Mouse (Mus musculus) neural tube, embryonic 13.5 days (tissue): ENCODE measurements at regions not wholly inside any gene's neighbourhood (a gene's known extent, or its start where the extent isn't known, plus 50 kb on each side); places are given as distances from the start of the nearest gene placed in this dataset.

ENCODE experiments used
- ATAC-seq: fragments of 200-750 bp; cut with Nextera tagmentation; 2 replicates; pipeline ENCODE4 v1.8.0; 2017; ENCODE audit warnings: low read depth, mild to moderate bottlenecking, moderate TSS enrichment, moderate library complexity
- H3K27ac ChIP-seq: fragments of 300-500 bp; sonication (generic); replicated peaks from 2 replicates; pipeline ENCODE4 v1.5.1; 2015; ENCODE audit warnings: moderate library complexity, mild to moderate bottlenecking, inconsistent platforms
- H3K27me3 ChIP-seq: fragments of 300-500 bp; sonication (generic); 2 replicates; pipeline ENCODE4 v1.6.1; 2015; ENCODE audit warnings: mild to moderate bottlenecking, inconsistent platforms
- H3K36me3 ChIP-seq: fragments of 300-500 bp; sonication (generic); 2 replicates; pipeline ENCODE4 v1.6.1; 2015; ENCODE audit warnings: mild to moderate bottlenecking, inconsistent platforms
- H3K4me1 ChIP-seq: fragments of 300-500 bp; sonication (generic); replicated peaks from 2 replicates; pipeline ENCODE4 v1.6.1; 2015; ENCODE audit warnings: inconsistent platforms
- H3K4me2 ChIP-seq: fragments of 300-500 bp; sonication (generic); 2 replicates; pipeline ENCODE4 v1.6.1; 2015; ENCODE audit warnings: inconsistent platforms, mild to moderate bottlenecking, moderate library complexity
- H3K4me3 ChIP-seq: fragments of 300-500 bp; sonication (generic); 2 replicates; pipeline ENCODE4 v1.5.1; 2015; ENCODE audit warnings: mild to moderate bottlenecking, inconsistent platforms
- H3K9ac ChIP-seq: fragments of 300-500 bp; sonication (generic); 2 replicates; pipeline ENCODE4 v1.6.1; 2015; ENCODE audit warnings: moderate library complexity, mild to moderate bottlenecking, inconsistent platforms
- H3K9me3 ChIP-seq: fragments of 300-500 bp; sonication (generic); 2 replicates; pipeline ENCODE4 v1.6.1; 2016; ENCODE audit warnings: inconsistent platforms
- WGBS: fragments of 180-500 bp; shearing (Covaris S2); methylation state at CpG from one replicate; pipeline ENCODE4 v1.1.7; 2015; 5-methylcytosine and 5-hydroxymethylcytosine counted together

GRCm38 (mm10) chr1:43247609-43248008 is 50.8 kb upstream of the Fhl2 start:
- Histone ChIP-seq H3K9me3 (no peaks in the 10 kb centered on the region), H3K4me3 (no peak overlapping the region), H3K36me3 (no peaks in the 10 kb centered on the region), H3K27ac (no peak overlapping the region), H3K4me1 (no peaks in the 10 kb centered on the region), H3K4me2 (no peak overlapping the region), H3K9ac (no peak overlapping the region), H3K27me3 (no peaks in the 10 kb centered on the region)
- 90% methylated on average over 1 of the region's 1 CpGs for WGBS
- no peak for ATAC-seq

GRCm38 (mm10) chr1:43250281-43250680 is 53.5 kb upstream of the Fhl2 start:
- H3K9me3 ChIP-seq = no peaks in the 10 kb centered on the region
- no peak overlapping the region for H3K4me3 ChIP-seq
- no peak overlapping the region for H3K27ac ChIP-seq
- no peaks in the 10 kb centered on the region for H3K36me3 ChIP-seq
- no peaks in the 10 kb centered on the region for H3K27me3 ChIP-seq
- ATAC-seq = no peak
- no peaks in the 10 kb centered on the region for H3K4me1 ChIP-seq
- 77% methylated on average over 6 of the region's 6 CpGs for WGBS
- H3K4me2 ChIP-seq = no peak overlapping the region
- no peak overlapping the region for H3K9ac ChIP-seq

- no peak overlapping the region for H3K4me3 ChIP-seq
- H3K9ac ChIP-seq = no peak overlapping the region
- WGBS = 81% methylated on average over 7 of the region's 7 CpGs
- no peaks in the 10 kb centered on the region for H3K27me3 ChIP-seq
- no peak overlapping the region for H3K4me2 ChIP-seq
- ATAC-seq = no peak
- no peaks in the 10 kb centered on the region for H3K4me1 ChIP-seq
- no peaks in the 10 kb centered on the region for H3K9me3 ChIP-seq
- H3K36me3 ChIP-seq = no peaks in the 10 kb centered on the region
- no peak overlapping the region for H3K27ac ChIP-seq
Measured at GRCm38 (mm10) chr1:43251356-43251755, 54.6 kb upstream of the Fhl2 start.

GRCm38 (mm10) chr1:43254129-43254528 is 57.3 kb upstream of the Fhl2 start:
- Histone ChIP-seq H3K27ac (no peak overlapping the region), H3K4me2 (no peak overlapping the region), H3K9ac (no peak overlapping the region), H3K9me3 (no peaks in the 10 kb centered on the region), H3K27me3 (no peaks in the 10 kb centered on the region), H3K36me3 (no peaks in the 10 kb centered on the region), H3K4me1 (no peaks in the 10 kb centered on the region), H3K4me3 (no peak overlapping the region)
- ATAC-seq = no peak
- WGBS = 90% methylated on average over 1 of the region's 1 CpGs

GRCm38 (mm10) chr1:43256078-43256477 is 59.3 kb upstream of the Fhl2 start:
- no peak for ATAC-seq
- no peaks in the 10 kb centered on the region for H3K9me3 ChIP-seq
- no peaks in the 10 kb centered on the region for H3K4me1 ChIP-seq
- no peak overlapping the region for H3K4me2 ChIP-seq
- H3K4me3 ChIP-seq = no peak overlapping the region
- H3K27me3 ChIP-seq = no peaks in the 10 kb centered on the region
- no peak overlapping the region for H3K9ac ChIP-seq
- no peaks in the 10 kb centered on the region for H3K36me3 ChIP-seq
- H3K27ac ChIP-seq = no peak overlapping the region

- Histone ChIP-seq H3K27me3 (no peaks in the 10 kb centered on the region), H3K9ac (no peak overlapping the region), H3K4me3 (no peak overlapping the region), H3K4me1 (no peaks in the 10 kb centered on the region), H3K27ac (no peak overlapping the region), H3K4me2 (no peak overlapping the region), H3K36me3 (no peaks in the 10 kb centered on the region), H3K9me3 (no peaks in the 10 kb centered on the region)
- ATAC-seq = no peak
- 84% methylated on average over 6 of the region's 6 CpGs for WGBS
Measured at GRCm38 (mm10) chr1:43257909-43258308, 61.1 kb upstream of the Fhl2 start.

- no peak for ATAC-seq
- no peaks in the 10 kb centered on the region for H3K9me3 ChIP-seq
- H3K9ac ChIP-seq = no peak overlapping the region
- 58% methylated on average over 1 of the region's 1 CpGs for WGBS
- no peak overlapping the region for H3K4me2 ChIP-seq
- no peak overlapping the region for H3K27ac ChIP-seq
- H3K4me1 ChIP-seq = no peaks in the 10 kb centered on the region; the same call in 1 of the 2 replicates
- no peaks in the 10 kb centered on the region for H3K36me3 ChIP-seq
- H3K4me3 ChIP-seq = no peak overlapping the region
- no peaks in the 10 kb centered on the region for H3K27me3 ChIP-seq
Measured at GRCm38 (mm10) chr1:43259841-43260240, 63.1 kb upstream of the Fhl2 start.

GRCm38 (mm10) chr1:43260491-43260890 is 63.7 kb upstream of the Fhl2 start:
- Histone ChIP-seq H3K4me2 (no peak overlapping the region), H3K27ac (no peak overlapping the region), H3K4me1 (no peaks in the 10 kb centered on the region; the same call in 1 of the 2 replicates), H3K36me3 (no peaks in the 10 kb centered on the region), H3K27me3 (no peaks in the 10 kb centered on the region), H3K9me3 (no peaks in the 10 kb centered on the region), H3K4me3 (no peak overlapping the region), H3K9ac (no peak overlapping the region)
- ATAC-seq = no peak
- WGBS = 92% methylated on average over 4 of the region's 4 CpGs

GRCm38 (mm10) chr1:43264407-43264889 is 67.7 kb upstream of the Fhl2 start:
- 22% methylated on average over 5 of the region's 5 CpGs for WGBS
- no peak overlapping the region for H3K4me3 ChIP-seq
- H3K9ac ChIP-seq = 0 out of 2 replicates have a peak overlapping the region, but pooled peaks have one; percentile 34
- H3K27me3 ChIP-seq = no peaks in the 10 kb centered on the region
- no peaks in the 10 kb centered on the region for H3K9me3 ChIP-seq
- no peak overlapping the region for H3K27ac ChIP-seq
- no peaks in the 10 kb centered on the region; the same call in 1 of the 2 replicates for H3K4me1 ChIP-seq
- peak overlapping the region; percentile 40 for H3K4me2 ChIP-seq
- peak; percentile 69 for ATAC-seq
- no peaks in the 10 kb centered on the region for H3K36me3 ChIP-seq

- no peak for ATAC-seq
- Histone ChIP-seq H3K27ac (no peak overlapping the region), H3K9ac (no peak overlapping the region), H3K27me3 (no peaks in the 10 kb centered on the region), H3K36me3 (no peaks in the 10 kb centered on the region), H3K9me3 (no peaks in the 10 kb centered on the region), H3K4me3 (no peak overlapping the region), H3K4me2 (no peak overlapping the region), H3K4me1 (no peaks in the 10 kb centered on the region; the same call in 1 of the 2 replicates)
- WGBS = 86% methylated on average over 5 of the region's 5 CpGs
Measured at GRCm38 (mm10) chr1:43265699-43266455, 69.1 kb upstream of the Fhl2 start.

GRCm38 (mm10) chr1:43269685-43270084 is 72.9 kb upstream of the Fhl2 start:
- Histone ChIP-seq H3K4me1 (no peaks in the 10 kb centered on the region; the same call in 1 of the 2 replicates), H3K4me3 (no peak overlapping the region), H3K9me3 (no peaks in the 10 kb centered on the region), H3K27ac (no peak overlapping the region), H3K27me3 (no peaks in the 10 kb centered on the region), H3K4me2 (no peak overlapping the region), H3K9ac (no peak overlapping the region), H3K36me3 (no peaks in the 10 kb centered on the region)
- ATAC-seq = no peak
- WGBS = 36% methylated on average over 7 of the region's 7 CpGs

GRCm38 (mm10) chr1:43273236-43273868 is 76.6 kb upstream of the Fhl2 start:
- no peak overlapping the region for H3K4me2 ChIP-seq
- no peaks in the 10 kb centered on the region for H3K9me3 ChIP-seq
- H3K4me1 ChIP-seq = no peaks in the 10 kb centered on the region
- 77% methylated on average over 2 of the region's 2 CpGs for WGBS
- no peak overlapping the region for H3K9ac ChIP-seq
- no peak overlapping the region for H3K4me3 ChIP-seq
- no peaks in the 10 kb centered on the region for H3K27me3 ChIP-seq
- no peak for ATAC-seq
- no peaks in the 10 kb centered on the region for H3K36me3 ChIP-seq
- H3K27ac ChIP-seq = no peak overlapping the region
